Mouse (Mus musculus) limb, embryonic 11.5 days (tissue): ENCODE results near the gene Fbxl14. TPM values are rescaled to one million over a fixed set of nuclear protein-coding genes. Genes with fewer than 3 reads are reported as not detected.

Experiments
- ATAC-seq: fragments of 200-750 bp; cut with Nextera tagmentation; 2 replicates; pipeline ENCODE4 v1.8.0; 2017; ENCODE audit warnings: low read depth; ENCODE audit not compliant: insufficient number of reproducible peaks, low FRiP score, low TSS enrichment
- DNase-seq: peaks from one replicate; pipeline ENCODE4 v3.0.0-alpha.2; 2015; ENCODE audit warnings: low spot score
- H3K27ac ChIP-seq: fragments of 300-500 bp; sonication (generic); replicated peaks from 2 replicates; pipeline ENCODE4 v1.5.1; 2014; ENCODE audit warnings: low read depth, mild to moderate bottlenecking, low read length
- H3K27me3 ChIP-seq: fragments of 300-500 bp; sonication (generic); 2 replicates; pipeline ENCODE4 v1.6.1; 2014; ENCODE audit warnings: mild to moderate bottlenecking, low read length, mixed read lengths; ENCODE audit not compliant: control insufficient read depth, insufficient read depth
- H3K36me3 ChIP-seq: fragments of 300-500 bp; sonication (generic); 2 replicates; pipeline ENCODE4 v1.6.1; 2014; ENCODE audit warnings: mild to moderate bottlenecking, low read length, moderate library complexity, mixed read lengths; ENCODE audit not compliant: control insufficient read depth, insufficient read depth
- H3K4me1 ChIP-seq: fragments of 300-500 bp; sonication (generic); 2 replicates; pipeline ENCODE4 v1.6.1; 2014; ENCODE audit warnings: low read length, mixed read lengths; ENCODE audit not compliant: control insufficient read depth, insufficient read depth
- H3K4me2 ChIP-seq: fragments of 300-500 bp; sonication (generic); 2 replicates; pipeline ENCODE4 v1.6.1; 2014; ENCODE audit warnings: low read depth, mild to moderate bottlenecking, moderate library complexity; ENCODE audit not compliant: severe bottlenecking
- H3K4me3 ChIP-seq: fragments of 300-500 bp; sonication (generic); 2 replicates; pipeline ENCODE4 v1.5.1; 2014; ENCODE audit warnings: low read depth, low read length
- H3K9ac ChIP-seq: fragments of 300-500 bp; sonication (generic); 2 replicates; pipeline ENCODE4 v1.6.1; 2014; ENCODE audit warnings: mild to moderate bottlenecking, low read length
- H3K9me3 ChIP-seq: fragments of 300-500 bp; sonication (generic); 2 replicates; pipeline ENCODE4 v1.6.1; 2016; ENCODE audit warnings: low read length; ENCODE audit not compliant: control insufficient read depth
- WGBS: fragments of 180-500 bp; shearing (Covaris S2); extraction: QIAGEN DNeasy Blood & Tissue Kit; methylation state at CpG from one replicate; pipeline ENCODE4 v1.1.7; 2014; 5-methylcytosine and 5-hydroxymethylcytosine counted together
- polyA plus RNA-seq: library from polyadenylated mRNA; unstranded; fragments of >200 nt; fragmentation: Nextera tagmentation; extraction: Ambion mirVana; gene quantifications from 2 replicates; pipeline ENCODE4 v1.2.1, GENCODE M21; 2014

The Fbxl14 gene
- polyA plus RNA-seq, 1 experiment from 2014 or later = 6.7 TPM

- H3K27ac ChIP-seq = no peak overlapping the region
- no peak overlapping the region for H3K9ac ChIP-seq
- DNase-seq (no peak), ATAC-seq (no peak)
- H3K36me3 ChIP-seq = no peaks in the 10 kb centered on the region
- WGBS = 75% methylated on average over 5 of the region's 5 CpGs
- no peaks in the 10 kb centered on the region for H3K4me1 ChIP-seq
- no peaks in the 10 kb centered on the region for H3K27me3 ChIP-seq
- H3K9me3 ChIP-seq = no peaks in the 10 kb centered on the region
- H3K4me2 ChIP-seq = no peak overlapping the region
- H3K4me3 ChIP-seq = no peak overlapping the region
Observed at GRCm38 (mm10) chr6:119460391-119460790, 19.1 kb upstream of the Fbxl14 start.

- no peaks in the 10 kb centered on the region for H3K27me3 ChIP-seq
- H3K4me1 ChIP-seq = no peaks in the 10 kb centered on the region
- ATAC-seq (no peak), DNase-seq (no peak)
- no peak overlapping the region for H3K9ac ChIP-seq
- H3K4me2 ChIP-seq = no peak overlapping the region
- H3K27ac ChIP-seq = no peak overlapping the region
- WGBS = 83% methylated on average over 1 of the region's 1 CpGs
- no peak overlapping the region for H3K4me3 ChIP-seq
- H3K36me3 ChIP-seq = no peaks in the 10 kb centered on the region
- H3K9me3 ChIP-seq = no peaks in the 10 kb centered on the region
Observed at GRCm38 (mm10) chr6:119466161-119466560, 13.3 kb upstream of the Fbxl14 start.

DNA sequence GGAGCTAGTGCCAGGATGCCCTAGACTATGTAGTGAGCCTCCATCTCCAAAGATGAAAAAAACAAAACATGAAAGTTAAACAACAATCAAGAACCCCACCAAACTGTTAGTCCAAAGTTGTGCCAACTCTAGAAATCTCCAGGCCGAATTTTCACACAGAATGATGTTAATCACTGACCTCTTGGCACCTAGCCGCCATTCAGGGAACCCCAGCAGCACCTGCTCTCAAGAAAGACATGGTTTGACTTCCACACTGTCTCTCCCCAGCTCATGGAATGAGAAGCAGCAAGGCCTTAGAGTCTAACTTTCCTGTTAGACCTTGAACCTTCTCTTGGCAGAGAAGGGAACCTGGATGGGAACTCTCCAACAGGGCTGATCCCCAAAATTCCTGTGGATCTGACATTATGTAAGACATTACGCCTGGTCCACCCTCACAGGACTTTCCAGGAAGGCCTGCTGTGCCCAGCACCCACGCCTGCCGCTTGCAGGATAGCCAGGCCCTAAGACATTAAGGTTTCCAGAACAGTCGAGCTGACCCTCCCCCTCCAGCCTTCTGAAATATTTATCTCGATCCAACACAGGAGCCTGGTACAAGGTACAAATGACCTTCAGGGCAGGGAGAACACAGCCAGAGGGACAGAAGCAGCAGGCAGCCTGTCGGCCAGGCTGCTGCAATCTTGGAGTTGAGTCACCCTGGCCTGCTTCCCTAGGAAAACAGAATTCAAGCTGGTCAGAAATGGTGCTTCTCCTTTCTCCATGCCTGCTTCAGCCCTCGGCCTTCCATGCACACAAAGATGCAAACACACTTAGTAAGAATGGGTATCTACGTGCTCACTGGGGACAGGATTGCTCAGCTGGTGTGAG, 12.3 kb upstream of the Fbxl14 start:
- H3K36me3 ChIP-seq = no peaks in the 10 kb centered on the region
- H3K27me3 ChIP-seq = no peaks in the 10 kb centered on the region
- no peak overlapping the region for H3K4me2 ChIP-seq
- 64% methylated on average over 10 of the region's 10 CpGs for WGBS
- no peak overlapping the region for H3K9ac ChIP-seq
- DNase-seq (no peak), ATAC-seq (no peak)
- H3K4me1 ChIP-seq = no peaks in the 10 kb centered on the region
- no peak overlapping the region for H3K27ac ChIP-seq
- H3K4me3 ChIP-seq = no peak overlapping the region
- no peaks in the 10 kb centered on the region for H3K9me3 ChIP-seq

DNA sequence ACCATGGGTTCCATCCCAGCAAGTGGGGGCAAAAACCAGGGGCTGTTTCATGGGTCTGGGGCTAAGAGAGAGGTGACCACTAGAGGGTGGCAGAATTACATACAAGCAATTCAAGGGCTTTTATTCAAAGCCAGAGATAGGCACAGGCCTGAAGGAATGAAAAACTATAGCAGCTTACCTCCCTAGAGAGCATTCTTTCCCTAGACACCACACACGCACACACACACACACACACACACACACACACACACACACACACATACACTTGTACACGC, 11.7 kb upstream of the Fbxl14 start:
- H3K9me3 ChIP-seq = no peaks in the 10 kb centered on the region
- no peak for ATAC-seq
- H3K27me3 ChIP-seq = no peaks in the 10 kb centered on the region
- no peak overlapping the region for H3K9ac ChIP-seq
- DNase-seq = no peak
- 80% methylated on average over 2 of the region's 2 CpGs for WGBS
- no peak overlapping the region for H3K27ac ChIP-seq
- H3K4me2 ChIP-seq = no peak overlapping the region
- H3K36me3 ChIP-seq = no peaks in the 10 kb centered on the region
- H3K4me1 ChIP-seq = no peaks in the 10 kb centered on the region
- no peak overlapping the region for H3K4me3 ChIP-seq

DNA sequence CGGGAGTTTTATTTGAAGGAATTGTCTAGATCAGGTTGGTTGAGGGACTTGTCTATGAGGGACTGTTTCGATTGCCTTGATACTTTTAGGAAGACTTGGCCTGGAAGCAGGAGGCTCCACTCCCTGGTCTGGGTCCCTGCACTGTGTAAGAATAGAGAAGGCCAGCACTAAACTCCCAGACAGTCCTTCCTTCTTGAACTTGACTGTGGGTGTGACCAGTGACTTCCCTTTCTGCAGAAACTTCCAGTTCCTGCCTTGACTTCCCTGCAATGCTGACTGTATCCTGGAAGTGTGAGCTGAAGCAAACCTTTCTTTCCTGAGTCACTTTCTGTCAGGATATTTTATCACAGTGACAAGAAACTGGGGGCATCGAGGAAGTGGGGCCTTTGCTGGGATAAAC, 8.7 kb upstream of the Fbxl14 start:
- Histone ChIP-seq H3K27ac (no peak overlapping the region), H3K9ac (no peak overlapping the region), H3K4me1 (no peaks in the 10 kb centered on the region), H3K4me2 (no peak overlapping the region), H3K4me3 (no peak overlapping the region), H3K27me3 (no peaks in the 10 kb centered on the region), H3K9me3 (no peaks in the 10 kb centered on the region), H3K36me3 (no peaks in the 10 kb centered on the region)
- WGBS = 89% methylated on average over 3 of the region's 3 CpGs
- no peak for DNase-seq
- ATAC-seq = no peak

DNA sequence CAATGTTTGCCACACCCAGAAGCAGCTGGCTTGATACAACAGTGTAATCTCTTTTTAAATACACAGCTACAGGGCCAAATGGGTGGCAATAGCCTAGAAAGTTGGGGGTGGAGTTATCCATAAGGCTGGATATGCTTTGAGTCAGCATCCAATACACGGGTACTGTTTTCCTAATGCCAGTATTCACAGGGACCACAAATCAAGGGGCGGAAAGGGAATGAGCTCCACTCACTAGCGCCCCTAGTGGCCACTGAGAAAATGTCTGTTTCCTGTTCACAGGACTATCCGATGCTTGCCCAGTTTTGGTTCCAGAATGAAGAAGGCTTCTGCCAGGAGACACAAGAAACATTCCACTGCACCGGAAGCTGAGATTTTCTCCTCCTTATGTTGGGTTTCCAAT, 7.3 kb upstream of the Fbxl14 start:
- Histone ChIP-seq H3K4me2 (no peak overlapping the region), H3K9ac (no peak overlapping the region), H3K4me1 (peaks cover under 1% of the 10 kb centered on the region; the same call in 1 of the 2 replicates), H3K36me3 (no peaks in the 10 kb centered on the region), H3K4me3 (no peak overlapping the region), H3K9me3 (no peaks in the 10 kb centered on the region), H3K27ac (no peak overlapping the region), H3K27me3 (no peaks in the 10 kb centered on the region)
- 36% methylated on average over 5 of the region's 5 CpGs for WGBS
- peak; percentile 75 for DNase-seq
- ATAC-seq = no peak

DNA sequence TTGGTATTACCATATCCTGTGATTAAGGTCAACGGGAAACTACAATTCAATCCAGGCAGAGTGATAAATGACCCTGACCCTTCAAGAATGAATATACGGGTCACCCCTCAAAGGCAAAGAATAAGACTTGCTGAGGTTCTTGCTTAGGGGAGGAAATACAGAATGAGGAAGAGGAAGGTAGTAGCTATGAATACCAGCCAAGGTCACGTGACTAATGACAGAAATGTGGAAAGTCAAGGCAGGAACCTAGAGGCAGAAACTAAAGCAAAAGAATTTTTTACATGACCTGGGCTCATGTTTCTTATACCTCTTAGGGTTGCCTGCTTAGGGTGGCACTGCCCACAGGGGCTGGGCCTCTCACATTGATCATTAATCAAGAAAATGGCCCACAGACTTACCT, 6.8 kb upstream of the Fbxl14 start:
- no peak overlapping the region for H3K27ac ChIP-seq
- DNase-seq (no peak), ATAC-seq (no peak)
- no peak overlapping the region for H3K4me3 ChIP-seq
- H3K36me3 ChIP-seq = no peaks in the 10 kb centered on the region
- no peaks in the 10 kb centered on the region for H3K27me3 ChIP-seq
- H3K4me1 ChIP-seq = peaks cover 6% of the 10 kb centered on the region
- WGBS = 79% methylated on average over 3 of the region's 3 CpGs
- H3K4me2 ChIP-seq = no peak overlapping the region
- H3K9me3 ChIP-seq = no peaks in the 10 kb centered on the region
- no peak overlapping the region for H3K9ac ChIP-seq

GRCm38 (mm10) chr6:119473446-119473845, 6.0 kb upstream of the Fbxl14 start:
- H3K27me3 ChIP-seq = no peaks in the 10 kb centered on the region
- H3K36me3 ChIP-seq = no peaks in the 10 kb centered on the region

DNA sequence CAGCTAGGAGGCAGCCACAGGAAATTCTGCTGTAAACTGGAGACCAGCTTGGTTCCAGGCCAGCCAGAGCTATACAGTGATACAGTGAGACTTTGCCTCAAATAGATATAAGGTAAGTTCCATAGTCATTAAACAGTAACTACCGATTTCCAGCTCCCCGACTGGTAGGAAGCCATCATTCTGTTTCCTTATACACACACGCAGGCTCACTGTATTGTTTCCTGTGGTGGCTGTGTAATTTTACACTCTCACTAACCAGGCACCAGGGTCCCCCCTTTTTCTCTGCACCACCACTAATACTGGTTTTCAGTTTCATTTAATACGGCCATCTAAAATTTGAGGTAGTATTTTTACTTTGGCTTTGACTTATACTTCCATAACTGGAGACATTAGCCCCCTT, 5.5 kb upstream of the Fbxl14 start:
- Histone ChIP-seq H3K9ac (no peak overlapping the region), H3K4me1 (peaks cover 14% of the 10 kb centered on the region), H3K9me3 (no peaks in the 10 kb centered on the region), H3K4me2 (no peak overlapping the region), H3K27ac (no peak overlapping the region), H3K4me3 (no peak overlapping the region), H3K36me3 (no peaks in the 10 kb centered on the region), H3K27me3 (no peaks in the 10 kb centered on the region)
- DNase-seq (no peak), ATAC-seq (no peak)
- WGBS = 82% methylated on average over 4 of the region's 4 CpGs

More at GRCm38 (mm10) chr6:119473446-119473845, 6.0 kb upstream of the Fbxl14 start:
- Histone ChIP-seq H3K9me3 (no peaks in the 10 kb centered on the region), H3K9ac (no peak overlapping the region), H3K27ac (no peak overlapping the region), H3K4me1 (peaks cover 13% of the 10 kb centered on the region), H3K4me3 (no peak overlapping the region), H3K4me2 (no peak overlapping the region)
- 92% methylated on average over 7 of the region's 7 CpGs for WGBS
- DNase-seq (no peak), ATAC-seq (no peak)
